Mouse (Mus musculus): Measurements from ENCODE around the gene Fam49a. TPM values are rescaled to one million over a fixed set of nuclear protein-coding genes. Genes with fewer than 3 reads are reported as not detected.

The Fam49a gene
- polyA plus RNA-seq (2015; fragmentation: Nextera tagmentation; extraction: Ambion mirVana), result 186 and 218 TPM in 2 replicates

- Histone ChIP-seq H3K4me3 (replicated peaks; ENCODE audit: low read length) (peak within 1 kb of the TSS; percentile 89), H3K36me3 (ENCODE audit: control insufficient read depth, insufficient read depth) (no peaks in the 10 kb centered on the region), H3K27ac (ENCODE audit: low read length) (peak within 1 kb of the TSS; percentile 90), H3K9ac (replicated peaks; ENCODE audit: low read depth, low read length) (peak within 1 kb of the TSS; percentile 98), H3K27me3 (replicated peaks; ENCODE audit: control insufficient read depth, insufficient read depth, low read length) (no peaks in the 10 kb centered on the region), H3K4me2 (ENCODE audit: low read length) (peak within 1 kb of the TSS; percentile 73), H3K4me1 (replicated peaks; ENCODE audit: control insufficient read depth, insufficient read depth, low read length) (peaks cover 50% of the 10 kb centered on the region), H3K9me3 (ENCODE audit: control insufficient read depth, low read length) (no peaks in the 10 kb centered on the region)
- peak; percentile 90 for ATAC-seq
- under 1% methylated on average over 55 of the region's 62 CpGs for WGBS
These were observed at the start of gene Fam49a for GRCm38 (mm10) chr12:12261987-12262971. Gene Fam49a (plus strand): TSS chr12:12262139.

DNA sequence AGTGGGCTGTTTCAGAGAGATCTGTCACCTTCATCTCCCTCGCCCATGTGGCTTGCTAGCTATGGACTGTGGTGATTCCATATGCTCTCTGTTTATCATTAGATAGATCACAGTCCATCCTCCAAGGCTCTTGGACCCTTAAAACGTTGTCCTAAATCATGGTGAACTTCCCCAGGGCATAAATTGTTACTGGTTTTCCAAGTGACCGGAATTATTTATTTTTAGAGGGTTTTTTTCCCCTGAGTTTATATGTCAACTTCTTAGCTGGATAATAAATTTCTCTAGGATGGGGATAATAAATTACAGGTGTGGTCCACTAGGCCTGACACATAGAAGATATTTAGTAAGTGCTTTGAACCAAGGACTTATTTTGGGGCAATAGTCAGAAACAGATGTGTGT lies 48.4 kb upstream of the Fam49a start:
- Histone ChIP-seq H3K4me1 (replicated peaks; ENCODE audit: control insufficient read depth, insufficient read depth, low read length) (no peaks in the 10 kb centered on the region), H3K9me3 (ENCODE audit: control insufficient read depth, low read length) (no peaks in the 10 kb centered on the region), H3K9ac (replicated peaks; ENCODE audit: low read depth, low read length) (no peak overlapping the region), H3K4me3 (replicated peaks; ENCODE audit: low read length) (no peak overlapping the region), H3K27me3 (replicated peaks; ENCODE audit: control insufficient read depth, insufficient read depth, low read length) (no peaks in the 10 kb centered on the region), H3K27ac (ENCODE audit: low read length) (no peak overlapping the region), H3K36me3 (ENCODE audit: control insufficient read depth, insufficient read depth) (no peaks in the 10 kb centered on the region), H3K4me2 (ENCODE audit: low read length) (no peak overlapping the region)
- ATAC-seq, result no peak
- 76% methylated on average over 3 of the region's 3 CpGs for WGBS

- 63% methylated on average over 5 of the region's 5 CpGs for WGBS
- H3K4me2 ChIP-seq (ENCODE audit: low read length), result no peak overlapping the region
- H3K4me3 ChIP-seq (replicated peaks; ENCODE audit: low read length), result no peak overlapping the region
- no peak overlapping the region for H3K9ac ChIP-seq (replicated peaks; ENCODE audit: low read depth, low read length)
- H3K9me3 ChIP-seq (ENCODE audit: control insufficient read depth, low read length), result no peaks in the 10 kb centered on the region
- peaks cover 3% of the 10 kb centered on the region for H3K4me1 ChIP-seq (replicated peaks; ENCODE audit: control insufficient read depth, insufficient read depth, low read length)
- no peak overlapping the region for H3K27ac ChIP-seq (ENCODE audit: low read length)
- H3K27me3 ChIP-seq (replicated peaks; ENCODE audit: control insufficient read depth, insufficient read depth, low read length), result no peaks in the 10 kb centered on the region
- no peaks in the 10 kb centered on the region for H3K36me3 ChIP-seq (ENCODE audit: control insufficient read depth, insufficient read depth)
- no peak for ATAC-seq
These were observed 43.0 kb upstream of the Fam49a start for GRCm38 (mm10) chr12:12218947-12219346.

- Histone ChIP-seq H3K27ac (ENCODE audit: low read length) (peak overlapping the region; percentile 94), H3K9me3 (ENCODE audit: control insufficient read depth, low read length) (no peaks in the 10 kb centered on the region), H3K4me3 (replicated peaks; ENCODE audit: low read length) (no peak overlapping the region), H3K4me1 (replicated peaks; ENCODE audit: control insufficient read depth, insufficient read depth, low read length) (peaks cover 9% of the 10 kb centered on the region), H3K9ac (replicated peaks; ENCODE audit: low read depth, low read length) (no peak overlapping the region), H3K4me2 (ENCODE audit: low read length) (peak overlapping the region; percentile 16; the same call in 1 of the 2 replicates), H3K36me3 (ENCODE audit: control insufficient read depth, insufficient read depth) (no peaks in the 10 kb centered on the region), H3K27me3 (replicated peaks; ENCODE audit: control insufficient read depth, insufficient read depth, low read length) (no peaks in the 10 kb centered on the region)
- ATAC-seq, result peak; percentile 96
- WGBS, result 49% methylated on average over 8 of the region's 8 CpGs
These were observed 41.0 kb upstream of the Fam49a start for GRCm38 (mm10) chr12:12220755-12221496.

DNA sequence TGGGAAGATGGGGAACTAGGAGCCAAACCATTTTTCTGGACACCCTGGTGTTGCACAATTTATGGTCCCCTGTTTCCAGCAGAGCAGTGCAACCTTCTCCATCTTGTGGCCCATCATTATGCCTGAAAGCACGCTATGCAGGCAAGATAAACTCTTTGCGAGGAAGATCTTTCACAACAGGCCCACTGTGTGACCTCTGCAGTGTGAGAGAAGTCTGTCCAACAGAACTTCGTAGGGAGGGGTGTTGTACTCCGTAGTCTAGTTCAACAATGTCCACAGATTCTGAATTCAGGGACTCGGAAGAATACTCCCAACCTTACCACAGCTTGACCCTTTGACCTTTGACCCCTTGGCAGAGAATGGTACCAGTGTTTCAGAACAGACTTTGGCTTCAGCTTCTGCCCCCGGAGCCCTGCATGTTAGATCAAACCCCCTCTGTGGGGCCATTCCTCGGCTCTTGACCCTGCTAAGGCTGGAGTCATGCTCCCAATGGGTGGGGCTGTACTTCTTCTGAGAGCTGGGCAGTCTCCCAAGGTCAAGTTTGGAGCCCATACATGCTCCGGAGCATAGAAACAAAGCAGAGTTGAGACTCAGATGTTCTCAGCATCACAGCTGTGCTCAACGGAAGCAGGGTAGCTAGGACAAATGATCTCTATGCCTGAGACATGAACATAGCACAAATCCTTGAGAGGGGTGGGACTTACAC lies 39.2 kb upstream of the Fam49a start:
- WGBS, result 76% methylated on average over 9 of the region's 9 CpGs
- Histone ChIP-seq H3K4me2 (ENCODE audit: low read length) (no peak overlapping the region), H3K9ac (replicated peaks; ENCODE audit: low read depth, low read length) (no peak overlapping the region), H3K36me3 (ENCODE audit: control insufficient read depth, insufficient read depth) (no peaks in the 10 kb centered on the region), H3K9me3 (ENCODE audit: control insufficient read depth, low read length) (no peaks in the 10 kb centered on the region), H3K27ac (ENCODE audit: low read length) (no peak overlapping the region), H3K27me3 (replicated peaks; ENCODE audit: control insufficient read depth, insufficient read depth, low read length) (no peaks in the 10 kb centered on the region), H3K4me3 (replicated peaks; ENCODE audit: low read length) (no peak overlapping the region), H3K4me1 (replicated peaks; ENCODE audit: control insufficient read depth, insufficient read depth, low read length) (peaks cover 10% of the 10 kb centered on the region)
- no peak for ATAC-seq

- WGBS, result 81% methylated on average over 2 of the region's 2 CpGs
- peaks cover 10% of the 10 kb centered on the region for H3K4me1 ChIP-seq (replicated peaks; ENCODE audit: control insufficient read depth, insufficient read depth, low read length)
- no peaks in the 10 kb centered on the region for H3K27me3 ChIP-seq (replicated peaks; ENCODE audit: control insufficient read depth, insufficient read depth, low read length)
- no peak overlapping the region for H3K9ac ChIP-seq (replicated peaks; ENCODE audit: low read depth, low read length)
- H3K4me3 ChIP-seq (replicated peaks; ENCODE audit: low read length), result no peak overlapping the region
- no peak for ATAC-seq
- H3K4me2 ChIP-seq (ENCODE audit: low read length), result no peak overlapping the region
- no peaks in the 10 kb centered on the region for H3K36me3 ChIP-seq (ENCODE audit: control insufficient read depth, insufficient read depth)
- H3K9me3 ChIP-seq (ENCODE audit: control insufficient read depth, low read length), result no peaks in the 10 kb centered on the region
- no peak overlapping the region for H3K27ac ChIP-seq (ENCODE audit: low read length)
These were observed 38.6 kb upstream of the Fam49a start for GRCm38 (mm10) chr12:12223336-12223735.

GRCm38 (mm10) chr12:12225706-12226105 lies 36.2 kb upstream of the Fam49a start:
- Histone ChIP-seq H3K9me3 (ENCODE audit: control insufficient read depth, low read length) (no peaks in the 10 kb centered on the region), H3K9ac (replicated peaks; ENCODE audit: low read depth, low read length) (no peak overlapping the region), H3K4me2 (ENCODE audit: low read length) (no peak overlapping the region), H3K4me3 (replicated peaks; ENCODE audit: low read length) (no peak overlapping the region), H3K4me1 (replicated peaks; ENCODE audit: control insufficient read depth, insufficient read depth, low read length) (peaks cover 7% of the 10 kb centered on the region), H3K36me3 (ENCODE audit: control insufficient read depth, insufficient read depth) (no peaks in the 10 kb centered on the region), H3K27ac (ENCODE audit: low read length) (no peak overlapping the region), H3K27me3 (replicated peaks; ENCODE audit: control insufficient read depth, insufficient read depth, low read length) (no peaks in the 10 kb centered on the region)
- ATAC-seq, result peak; percentile 74
- WGBS, result 18% methylated on average over 6 of the region's 6 CpGs

DNA sequence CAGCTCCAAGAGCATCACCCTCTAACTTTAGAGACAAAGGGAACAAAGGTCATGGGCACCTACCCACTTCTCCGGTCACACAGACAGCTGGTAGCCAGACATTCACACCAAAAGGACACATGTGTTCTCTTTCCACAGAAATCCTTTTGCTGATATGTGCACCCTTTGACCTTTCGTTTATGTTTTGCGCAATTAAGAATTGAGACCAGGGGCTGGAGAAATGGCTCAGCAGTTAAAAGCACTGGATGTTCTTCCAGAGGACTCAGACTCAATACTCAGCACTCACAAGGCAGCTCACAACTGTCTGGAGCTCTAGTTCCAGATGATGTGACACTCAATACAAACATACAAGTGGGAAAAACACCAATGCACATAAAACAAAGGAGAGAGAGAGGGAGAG lies 34.3 kb upstream of the Fam49a start:
- Histone ChIP-seq H3K9ac (replicated peaks; ENCODE audit: low read depth, low read length) (no peak overlapping the region), H3K4me2 (ENCODE audit: low read length) (no peak overlapping the region)
- 87% methylated on average over 3 of the region's 3 CpGs for WGBS

More for the DNA sequence above, 34.3 kb upstream of the Fam49a start:
- Histone ChIP-seq H3K36me3 (ENCODE audit: control insufficient read depth, insufficient read depth) (no peaks in the 10 kb centered on the region), H3K4me3 (replicated peaks; ENCODE audit: low read length) (no peak overlapping the region), H3K4me1 (replicated peaks; ENCODE audit: control insufficient read depth, insufficient read depth, low read length) (peaks cover 7% of the 10 kb centered on the region), H3K27me3 (replicated peaks; ENCODE audit: control insufficient read depth, insufficient read depth, low read length) (no peaks in the 10 kb centered on the region), H3K27ac (ENCODE audit: low read length) (no peak overlapping the region), H3K9me3 (ENCODE audit: control insufficient read depth, low read length) (no peaks in the 10 kb centered on the region)
- no peak for ATAC-seq
